Mouse (Mus musculus): Measurements from ENCODE around the gene Hhip. TPM values are rescaled to one million over a fixed set of nuclear protein-coding genes. Genes with fewer than 3 reads are reported as not detected.

Gene Hhip
- polyA plus RNA-seq, 1 experiment, result 2.8 TPM

- peaks cover 9% of the 10 kb centered on the region for H3K36me3 ChIP-seq (ENCODE audit: control insufficient read depth, insufficient read depth)
- H3K27me3 ChIP-seq (ENCODE audit: control insufficient read depth, insufficient read depth, insufficient read length), result no peaks in the 10 kb centered on the region
- no peak overlapping the region for H3ac ChIP-seq (ENCODE audit: control insufficient read depth, insufficient read length, low read depth)
- H3K79me2 ChIP-seq (ENCODE audit: control insufficient read depth, insufficient read depth), result peaks cover 15% of the 10 kb centered on the region
- TF ChIP-seq FOSL1 (IDR thresholded peaks at IDR 0.05; ENCODE audit: insufficient read depth, low read length, poor library complexity, severe bottlenecking), result no peak
- no peak for TF ChIP-seq CTCF (IDR thresholded peaks at IDR 0.05; ENCODE audit: control insufficient read depth, insufficient read depth, insufficient read length)
- no peak for TF ChIP-seq MAX (IDR thresholded peaks at IDR 0.05)
- no peak for TF ChIP-seq CEBPB (IDR thresholded peaks at IDR 0.05; ENCODE audit: low read depth)
- no peak for TF ChIP-seq USF1 (IDR thresholded peaks at IDR 0.05; ENCODE audit: low read depth)
- no peak overlapping the region for H3K4me3 ChIP-seq (ENCODE audit: insufficient read depth, poor library complexity, severe bottlenecking)
- peaks cover 6% of the 10 kb centered on the region for H3K79me3 ChIP-seq (ENCODE audit: low read depth)
These were observed 2.7 kb downstream of the Hhip start for GRCm38 (mm10) chr8:80055094-80055493.

GRCm38 (mm10) chr8:80054216-80054615 is 3.6 kb downstream of the Hhip start:
- H3K79me2 ChIP-seq (ENCODE audit: control insufficient read depth, insufficient read depth), result peaks cover 15% of the 10 kb centered on the region
- no peaks in the 10 kb centered on the region for H3K27me3 ChIP-seq (ENCODE audit: control insufficient read depth, insufficient read depth, insufficient read length)
- no peak overlapping the region for H3K4me3 ChIP-seq (ENCODE audit: insufficient read depth, poor library complexity, severe bottlenecking)
- H3K36me3 ChIP-seq (ENCODE audit: control insufficient read depth, insufficient read depth), result peaks cover 9% of the 10 kb centered on the region
- no peak overlapping the region for H3ac ChIP-seq (ENCODE audit: control insufficient read depth, insufficient read length, low read depth)
- TF ChIP-seq USF1 (IDR thresholded peaks at IDR 0.05; ENCODE audit: low read depth) (no peak), MYOD1 (IDR thresholded peaks at IDR 0.05; ENCODE audit: control insufficient read depth, insufficient read length, low read depth) (no peak), CTCF (IDR thresholded peaks at IDR 0.05; ENCODE audit: control insufficient read depth, insufficient read depth, insufficient read length) (no peak), CEBPB (IDR thresholded peaks at IDR 0.05; ENCODE audit: low read depth) (no peak), FOSL1 (IDR thresholded peaks at IDR 0.05; ENCODE audit: insufficient read depth, low read length, poor library complexity, severe bottlenecking) (no peak), MYOG (IDR thresholded peaks at IDR 0.05; ENCODE audit: control insufficient read depth, extremely low read depth, insufficient read length) (no peak), MAX (IDR thresholded peaks at IDR 0.05) (no peak)
- H3K79me3 ChIP-seq (ENCODE audit: low read depth), result peaks cover 6% of the 10 kb centered on the region

- H3K36me3 ChIP-seq (ENCODE audit: control insufficient read depth, insufficient read depth), result peaks cover 9% of the 10 kb centered on the region
- TF ChIP-seq CEBPB (IDR thresholded peaks at IDR 0.05; ENCODE audit: low read depth), result no peak
- no peak for TF ChIP-seq USF1 (IDR thresholded peaks at IDR 0.05; ENCODE audit: low read depth)
- no peak for TF ChIP-seq MYOG (IDR thresholded peaks at IDR 0.05; ENCODE audit: control insufficient read depth, extremely low read depth, insufficient read length)
- TF ChIP-seq CTCF (IDR thresholded peaks at IDR 0.05; ENCODE audit: control insufficient read depth, insufficient read depth, insufficient read length), result no peak
- no peak for TF ChIP-seq MYOD1 (IDR thresholded peaks at IDR 0.05; ENCODE audit: control insufficient read depth, insufficient read length, low read depth)
- no peak for TF ChIP-seq MAX (IDR thresholded peaks at IDR 0.05)
- TF ChIP-seq FOSL1 (IDR thresholded peaks at IDR 0.05; ENCODE audit: insufficient read depth, low read length, poor library complexity, severe bottlenecking), result no peak
- peaks cover 6% of the 10 kb centered on the region for H3K79me3 ChIP-seq (ENCODE audit: low read depth)
- no peak overlapping the region for H3ac ChIP-seq (ENCODE audit: control insufficient read depth, insufficient read length, low read depth)
- H3K4me3 ChIP-seq (ENCODE audit: insufficient read depth, poor library complexity, severe bottlenecking), result no peak overlapping the region
- no peaks in the 10 kb centered on the region for H3K27me3 ChIP-seq (ENCODE audit: control insufficient read depth, insufficient read depth, insufficient read length)
- H3K79me2 ChIP-seq (ENCODE audit: control insufficient read depth, insufficient read depth), result peaks cover 15% of the 10 kb centered on the region
These were observed 5.0 kb downstream of the Hhip start for GRCm38 (mm10) chr8:80052838-80053237.

GRCm38 (mm10) chr8:80051494-80051893 is 6.3 kb downstream of the Hhip start:
- peaks cover 2% of the 10 kb centered on the region for H3K79me3 ChIP-seq (ENCODE audit: low read depth)
- H3ac ChIP-seq (ENCODE audit: control insufficient read depth, insufficient read length, low read depth), result no peak overlapping the region
- no peak for TF ChIP-seq MYOD1 (IDR thresholded peaks at IDR 0.05; ENCODE audit: control insufficient read depth, insufficient read length, low read depth)
- no peak for TF ChIP-seq CTCF (IDR thresholded peaks at IDR 0.05; ENCODE audit: control insufficient read depth, insufficient read depth, insufficient read length)
- no peak for TF ChIP-seq USF1 (IDR thresholded peaks at IDR 0.05; ENCODE audit: low read depth)
- no peak for TF ChIP-seq FOSL1 (IDR thresholded peaks at IDR 0.05; ENCODE audit: insufficient read depth, low read length, poor library complexity, severe bottlenecking)
- TF ChIP-seq CEBPB (IDR thresholded peaks at IDR 0.05; ENCODE audit: low read depth), result no peak
- no peak for TF ChIP-seq MYOG (IDR thresholded peaks at IDR 0.05; ENCODE audit: control insufficient read depth, extremely low read depth, insufficient read length)
- TF ChIP-seq MAX (IDR thresholded peaks at IDR 0.05), result no peak
- no peak overlapping the region for H3K4me3 ChIP-seq (ENCODE audit: insufficient read depth, poor library complexity, severe bottlenecking)
- H3K36me3 ChIP-seq (ENCODE audit: control insufficient read depth, insufficient read depth), result peaks cover 9% of the 10 kb centered on the region
- H3K79me2 ChIP-seq (ENCODE audit: control insufficient read depth, insufficient read depth), result peaks cover 9% of the 10 kb centered on the region
- no peaks in the 10 kb centered on the region for H3K27me3 ChIP-seq (ENCODE audit: control insufficient read depth, insufficient read depth, insufficient read length)

GRCm38 (mm10) chr8:80049256-80050005 is 8.4 kb downstream of the Hhip start:
- Histone ChIP-seq H3K4me3 (ENCODE audit: insufficient read depth, poor library complexity, severe bottlenecking) (no peak overlapping the region), H3K27me3 (ENCODE audit: control insufficient read depth, insufficient read depth, insufficient read length) (no peaks in the 10 kb centered on the region), H3K36me3 (ENCODE audit: control insufficient read depth, insufficient read depth) (peaks cover 9% of the 10 kb centered on the region), H3ac (ENCODE audit: control insufficient read depth, insufficient read length, low read depth) (no peak overlapping the region), H3K79me2 (ENCODE audit: control insufficient read depth, insufficient read depth) (no peaks in the 10 kb centered on the region), H3K79me3 (ENCODE audit: low read depth) (no peaks in the 10 kb centered on the region)
- TF ChIP-seq CEBPB (IDR thresholded peaks at IDR 0.05; ENCODE audit: low read depth), result no peak
- TF ChIP-seq MAX (IDR thresholded peaks at IDR 0.05), result no peak
- TF ChIP-seq CTCF (IDR thresholded peaks at IDR 0.05; ENCODE audit: control insufficient read depth, insufficient read depth, insufficient read length), result no peak
- TF ChIP-seq USF1 (IDR thresholded peaks at IDR 0.05; ENCODE audit: low read depth), result no peak
- TF ChIP-seq MYOG (IDR thresholded peaks at IDR 0.05; ENCODE audit: control insufficient read depth, extremely low read depth, insufficient read length), result no peak
- no peak for TF ChIP-seq FOSL1 (IDR thresholded peaks at IDR 0.05; ENCODE audit: insufficient read depth, low read length, poor library complexity, severe bottlenecking)
- no peak for TF ChIP-seq MYOD1 (IDR thresholded peaks at IDR 0.05; ENCODE audit: control insufficient read depth, insufficient read length, low read depth)

All from C2C12 (cell line).